Mouse (Mus musculus): ENCODE data around the gene Tbck. TPM values are rescaled to one million over a fixed set of nuclear protein-coding genes. Genes with fewer than 3 reads are reported as not detected.

Gene Tbck
- polyA plus RNA-seq, 1 experiment: 10.9 TPM

GRCm38 (mm10) chr3:132748750-132749149, 64.8 kb downstream of the Tbck start:
- Histone ChIP-seq H3K4me3 (ENCODE audit: insufficient read depth, low read length) (no peak overlapping the region), H3K4me1 (ENCODE audit: control insufficient read depth, insufficient read depth, low read length) (no peaks in the 10 kb centered on the region; the same call in 1 of the 2 replicates), H3K27ac (ENCODE audit: insufficient read depth, low read length) (no peak overlapping the region)
- TF ChIP-seq CTCF (IDR thresholded peaks at IDR 0.05; ENCODE audit: extremely low read depth, insufficient read depth, low read length) (no peak), POLR2A (IDR thresholded peaks at IDR 0.05; ENCODE audit: extremely low read depth, insufficient read depth, low read length) (no peak)

- H3K4me3 ChIP-seq (ENCODE audit: insufficient read depth, low read length): no peak overlapping the region
- no peaks in the 10 kb centered on the region; the same call in 1 of the 2 replicates for H3K4me1 ChIP-seq (ENCODE audit: control insufficient read depth, insufficient read depth, low read length)
- no peak for TF ChIP-seq CTCF (IDR thresholded peaks at IDR 0.05; ENCODE audit: extremely low read depth, insufficient read depth, low read length)
- TF ChIP-seq POLR2A (IDR thresholded peaks at IDR 0.05; ENCODE audit: extremely low read depth, insufficient read depth, low read length): no peak
- H3K27ac ChIP-seq (ENCODE audit: insufficient read depth, low read length): no peak overlapping the region
Observed at GRCm38 (mm10) chr3:132752772-132753171, 68.8 kb downstream of the Tbck start.

GRCm38 (mm10) chr3:132756274-132756673, 72.3 kb downstream of the Tbck start:
- TF ChIP-seq CTCF (IDR thresholded peaks at IDR 0.05; ENCODE audit: extremely low read depth, insufficient read depth, low read length): no peak
- no peak for TF ChIP-seq POLR2A (IDR thresholded peaks at IDR 0.05; ENCODE audit: extremely low read depth, insufficient read depth, low read length)
- no peaks in the 10 kb centered on the region for H3K4me1 ChIP-seq (ENCODE audit: control insufficient read depth, insufficient read depth, low read length)
- H3K27ac ChIP-seq (ENCODE audit: insufficient read depth, low read length): no peak overlapping the region
- H3K4me3 ChIP-seq (ENCODE audit: insufficient read depth, low read length): no peak overlapping the region

- Histone ChIP-seq H3K27ac (ENCODE audit: insufficient read depth, low read length) (no peak overlapping the region), H3K4me1 (ENCODE audit: control insufficient read depth, insufficient read depth, low read length) (no peaks in the 10 kb centered on the region), H3K4me3 (ENCODE audit: insufficient read depth, low read length) (no peak overlapping the region)
- TF ChIP-seq CTCF (IDR thresholded peaks at IDR 0.05; ENCODE audit: extremely low read depth, insufficient read depth, low read length): no peak
- no peak for TF ChIP-seq POLR2A (IDR thresholded peaks at IDR 0.05; ENCODE audit: extremely low read depth, insufficient read depth, low read length)
Observed at GRCm38 (mm10) chr3:132766033-132766726, 82.2 kb downstream of the Tbck start.

GRCm38 (mm10) chr3:132772054-132772453, 88.1 kb downstream of the Tbck start:
- no peaks in the 10 kb centered on the region for H3K4me1 ChIP-seq (ENCODE audit: control insufficient read depth, insufficient read depth, low read length)
- no peak for TF ChIP-seq CTCF (IDR thresholded peaks at IDR 0.05; ENCODE audit: extremely low read depth, insufficient read depth, low read length)
- no peak for TF ChIP-seq POLR2A (IDR thresholded peaks at IDR 0.05; ENCODE audit: extremely low read depth, insufficient read depth, low read length)
- no peak overlapping the region for H3K4me3 ChIP-seq (ENCODE audit: insufficient read depth, low read length)
- no peak overlapping the region for H3K27ac ChIP-seq (ENCODE audit: insufficient read depth, low read length)

GRCm38 (mm10) chr3:132776686-132777085, 92.7 kb downstream of the Tbck start:
- TF ChIP-seq POLR2A (IDR thresholded peaks at IDR 0.05; ENCODE audit: extremely low read depth, insufficient read depth, low read length): no peak
- no peak overlapping the region for H3K4me3 ChIP-seq (ENCODE audit: insufficient read depth, low read length)

GRCm38 (mm10) chr3:132781103-132781502, 97.2 kb downstream of the Tbck start:
- no peak overlapping the region for H3K4me3 ChIP-seq (ENCODE audit: insufficient read depth, low read length)
- TF ChIP-seq CTCF (IDR thresholded peaks at IDR 0.05; ENCODE audit: extremely low read depth, insufficient read depth, low read length) (no peak), POLR2A (IDR thresholded peaks at IDR 0.05; ENCODE audit: extremely low read depth, insufficient read depth, low read length) (no peak)
- H3K27ac ChIP-seq (ENCODE audit: insufficient read depth, low read length): no peak overlapping the region
- no peaks in the 10 kb centered on the region for H3K4me1 ChIP-seq (ENCODE audit: control insufficient read depth, insufficient read depth, low read length)

More at GRCm38 (mm10) chr3:132776686-132777085, 92.7 kb downstream of the Tbck start:
- Histone ChIP-seq H3K27ac (ENCODE audit: insufficient read depth, low read length) (no peak overlapping the region), H3K4me1 (ENCODE audit: control insufficient read depth, insufficient read depth, low read length) (no peaks in the 10 kb centered on the region)

GRCm38 (mm10) chr3:132783087-132783486, 99.1 kb downstream of the Tbck start:
- no peak for TF ChIP-seq CTCF (IDR thresholded peaks at IDR 0.05; ENCODE audit: extremely low read depth, insufficient read depth, low read length)
- TF ChIP-seq POLR2A (IDR thresholded peaks at IDR 0.05; ENCODE audit: extremely low read depth, insufficient read depth, low read length): no peak
- no peak overlapping the region for H3K27ac ChIP-seq (ENCODE audit: insufficient read depth, low read length)
- no peaks in the 10 kb centered on the region for H3K4me1 ChIP-seq (ENCODE audit: control insufficient read depth, insufficient read depth, low read length)
- H3K4me3 ChIP-seq (ENCODE audit: insufficient read depth, low read length): no peak overlapping the region

GRCm38 (mm10) chr3:132784732-132785131, 100.8 kb downstream of the Tbck start:
- Histone ChIP-seq H3K27ac (ENCODE audit: insufficient read depth, low read length) (no peak overlapping the region), H3K4me1 (ENCODE audit: control insufficient read depth, insufficient read depth, low read length) (no peaks in the 10 kb centered on the region), H3K4me3 (ENCODE audit: insufficient read depth, low read length) (no peak overlapping the region)
- TF ChIP-seq CTCF (IDR thresholded peaks at IDR 0.05; ENCODE audit: extremely low read depth, insufficient read depth, low read length) (no peak), POLR2A (IDR thresholded peaks at IDR 0.05; ENCODE audit: extremely low read depth, insufficient read depth, low read length) (no peak)

- TF ChIP-seq POLR2A (IDR thresholded peaks at IDR 0.05; ENCODE audit: extremely low read depth, insufficient read depth, low read length) (no peak), CTCF (IDR thresholded peaks at IDR 0.05; ENCODE audit: extremely low read depth, insufficient read depth, low read length) (no peak)
- H3K4me1 ChIP-seq (ENCODE audit: control insufficient read depth, insufficient read depth, low read length): no peaks in the 10 kb centered on the region
- H3K4me3 ChIP-seq (ENCODE audit: insufficient read depth, low read length): no peak overlapping the region
- H3K27ac ChIP-seq (ENCODE audit: insufficient read depth, low read length): no peak overlapping the region
Observed at GRCm38 (mm10) chr3:132786690-132787089, 102.7 kb downstream of the Tbck start.

Data from cortical plate, adult 2 months (tissue).